ENCODE assay signal across 10 mouse cellular contexts in genomic region chr2:60354541-60355387, GRCm38 (mm10). TPM values are rescaled to one million over a fixed set of nuclear protein-coding genes. Genes with fewer than 3 reads are reported as not detected.
DNase-seq lines count a peak whose midpoint lies in the region; ATAC-seq and TF ChIP-seq lines count a peak whose summit lies in the region.
"Had no signal": no experiment of that assay in that cellular context is flagged by ENCODE, and none has a peak within 500 bp of the region (broad histone marks: within the 10 kb centered on the region; RNA-seq: fewer than 3 reads in every experiment).

No protein-coding gene starts in this region.

- no peak for TF ChIP-seq CTCF in MEL (IDR thresholded peaks at IDR 0.05 in 2 of 3, conservative IDR thresholded peaks at IDR 0.05 in 1 of 3; ENCODE audit: control insufficient read depth in 1 of 3, insufficient read depth in 1 of 3, low read depth in 2 of 3, low read length in 3 of 3, poor library complexity in 1 of 3, severe bottlenecking in 1 of 3)
- no peak for TF ChIP-seq CTCF in heart, postnatal 0 days (IDR thresholded peaks at IDR 0.05; ENCODE audit: low read depth)

- TF ChIP-seq EP300 in MEL (IDR thresholded peaks at IDR 0.05; ENCODE audit: low read depth in 1 of 2, low read length in 2 of 2), result peak in 1 of 2 experiments; percentile 49; a peak in 1 of 4 replicates
- TF ChIP-seq EP300 in heart, postnatal 0 days (IDR thresholded peaks at IDR 0.05; ENCODE audit: low read depth), result no peak

- peaks cover 7% of the 10 kb centered on the region; the same call in 1 of the 2 replicates for H3K4me1 ChIP-seq in forebrain, embryonic 14.5 days (ENCODE audit: control insufficient read depth, insufficient read depth, low read length)
- peaks cover 8% of the 10 kb centered on the region for H3K4me1 ChIP-seq in forebrain, embryonic 12.5 days
- peaks cover 0 to 11% of the 10 kb centered on the region in 2 experiments; a peak in 2 of 4 replicates for H3K4me1 ChIP-seq in MEL (ENCODE audit: control insufficient read depth in 1 of 2, insufficient read depth in 2 of 2, low read length in 2 of 2)
- peaks cover 20% of the 10 kb centered on the region for H3K4me1 ChIP-seq in heart, postnatal 0 days (ENCODE audit: control insufficient read depth, insufficient read depth)

- H3K79me2 ChIP-seq in MEL (ENCODE audit: control insufficient read depth, insufficient read depth, low read length, poor library complexity), result no peaks in the 10 kb centered on the region

- H3K36me3 ChIP-seq in forebrain, embryonic 14.5 days (ENCODE audit: control insufficient read depth, insufficient read depth, low read length), result no peaks in the 10 kb centered on the region
- H3K36me3 ChIP-seq in forebrain, embryonic 12.5 days (replicated peaks), result no peaks in the 10 kb centered on the region
- peaks cover 0 to 2% of the 10 kb centered on the region in 2 experiments; a peak in 2 of 4 replicates for H3K36me3 ChIP-seq in MEL (ENCODE audit: control insufficient read depth in 1 of 2, insufficient read depth in 2 of 2, low read length in 2 of 2)
- H3K36me3 ChIP-seq in heart, postnatal 0 days (replicated peaks; ENCODE audit: control insufficient read depth, insufficient read depth, low read length), result no peaks in the 10 kb centered on the region

- H3K9ac ChIP-seq in forebrain, embryonic 14.5 days (ENCODE audit: low read length), result no peak overlapping the region
- H3K9ac ChIP-seq in forebrain, embryonic 12.5 days, result no peak overlapping the region
- H3K9ac ChIP-seq in MEL (ENCODE audit: control insufficient read depth, low read depth, low read length, poor library complexity, severe bottlenecking), result no peak overlapping the region
- H3K9ac ChIP-seq in heart, postnatal 0 days (replicated peaks; ENCODE audit: low read depth, low read length), result no peak overlapping the region
- H3K9ac ChIP-seq: limb, embryonic 12.5 days had no signal

- H3K9me3 ChIP-seq in forebrain, embryonic 14.5 days (replicated peaks; ENCODE audit: control insufficient read depth, low read length), result no peaks in the 10 kb centered on the region
- no peaks in the 10 kb centered on the region for H3K9me3 ChIP-seq in forebrain, embryonic 12.5 days
- no peaks in the 10 kb centered on the region for H3K9me3 ChIP-seq in MEL (replicated peaks; ENCODE audit: insufficient read depth, low read length)
- H3K9me3 ChIP-seq in heart, postnatal 0 days (replicated peaks; ENCODE audit: control insufficient read depth, low read length), result no peaks in the 10 kb centered on the region
- H3K9me3 ChIP-seq: limb, embryonic 12.5 days had no signal

- no peak for TF ChIP-seq RAD21 in MEL (IDR thresholded peaks at IDR 0.05; ENCODE audit: low read depth, low read length)

- DNase-seq in forebrain, embryonic 14.5 days (ENCODE audit: low spot score), result no peak
- DNase-seq in MEL (ENCODE audit: low read depth, low spot score), result peak; percentile 88
- DNase-seq in heart, postnatal 0 days (ENCODE audit: low spot score), result no peak
- DNase-seq in lung, postnatal 36 days, result peak; percentile 20
- DNase-seq in left cerebral cortex, adult 18-20 months (ENCODE audit: low spot score in 2 of 2), result no peak
- DNase-seq in cerebellum, postnatal 10 days, result no peak
- DNase-seq in layer of hippocampus, postnatal 10 days (ENCODE audit: low spot score in 2 of 2), result no peak
- DNase-seq: right cerebral cortex, postnatal 4 days had no signal

- no peaks in the 10 kb centered on the region for H3K27me3 ChIP-seq in forebrain, embryonic 14.5 days (replicated peaks; ENCODE audit: control insufficient read depth, insufficient read depth, low read length)
- peaks cover 4% of the 10 kb centered on the region for H3K27me3 ChIP-seq in forebrain, embryonic 12.5 days
- H3K27me3 ChIP-seq in MEL (ENCODE audit: control insufficient read depth in 1 of 2, insufficient read depth in 2 of 2, low read length in 2 of 2), result no peaks in the 10 kb centered on the region
- no peaks in the 10 kb centered on the region for H3K27me3 ChIP-seq in heart, postnatal 0 days (ENCODE audit: control insufficient read depth, insufficient read depth, low read length)
- H3K27me3 ChIP-seq: limb, embryonic 12.5 days had no signal

- 59% methylated on average over 18 of the region's 18 CpGs for WGBS in forebrain, embryonic 14.5 days
- WGBS in forebrain, embryonic 12.5 days, result 61% methylated on average over 18 of the region's 18 CpGs
- 66% methylated on average over 18 of the region's 18 CpGs for WGBS in heart, postnatal 0 days

- TF ChIP-seq POLR2A in MEL (IDR thresholded peaks at IDR 0.05; ENCODE audit: control insufficient read depth in 1 of 2, insufficient read depth in 1 of 2, low read depth in 1 of 2, low read length in 2 of 2, poor library complexity in 1 of 2), result no peak

- H3K27ac ChIP-seq in forebrain, embryonic 14.5 days (ENCODE audit: low read depth, low read length), result no peak overlapping the region
- H3K27ac ChIP-seq in forebrain, embryonic 12.5 days, result no peak overlapping the region
- H3K27ac ChIP-seq in MEL (ENCODE audit: control insufficient read depth, low read depth, low read length), result no peak overlapping the region
- no peak overlapping the region for H3K27ac ChIP-seq in heart, postnatal 0 days (ENCODE audit: low read depth)
- H3K27ac ChIP-seq: limb, embryonic 12.5 days had no signal

- H3K4me3 ChIP-seq in forebrain, embryonic 14.5 days (ENCODE audit: low read depth, low read length), result 0 out of 2 replicates have a peak overlapping the region, but pooled peaks have one; percentile 2
- no peak overlapping the region for H3K4me3 ChIP-seq in forebrain, embryonic 12.5 days (replicated peaks)
- peak overlapping the region; percentile 17 to 44; a peak in 3 of 4 replicates for H3K4me3 ChIP-seq in MEL (ENCODE audit: control insufficient read depth in 1 of 2, insufficient read depth in 1 of 2, low read depth in 2 of 2, low read length in 2 of 2)
- H3K4me3 ChIP-seq in heart, postnatal 0 days (ENCODE audit: low read depth, low read length), result no peak overlapping the region
- H3K4me3 ChIP-seq: limb, embryonic 12.5 days had no signal

- ATAC-seq in forebrain, embryonic 14.5 days, result no peak
- ATAC-seq in forebrain, embryonic 12.5 days (ENCODE audit: low FRiP score), result no peak
- no peak for ATAC-seq in heart, postnatal 0 days (ENCODE audit: insufficient read depth, low read depth)

- peak overlapping the region; percentile 28; the same call in 1 of the 2 replicates for H3K4me2 ChIP-seq in forebrain, embryonic 14.5 days (ENCODE audit: low read length)
- H3K4me2 ChIP-seq in forebrain, embryonic 12.5 days, result no peak overlapping the region
- H3K4me2 ChIP-seq in heart, postnatal 0 days (ENCODE audit: low read depth, low read length), result peak overlapping the region; percentile 37
- H3K4me2 ChIP-seq: limb, embryonic 12.5 days had no signal

TF ChIP-seq in MEL, 35 proteins besides CTCF, POLR2A, EP300 and RAD21:
- TF ChIP-seq GATA1 (IDR thresholded peaks at IDR 0.05; ENCODE audit: low read depth, low read length) (peak; percentile 24; the same call in 1 of the 2 replicates), MYC (IDR thresholded peaks at IDR 0.05; ENCODE audit: low read depth, low read length) (0 out of 2 replicates have a peak, but pooled peaks have one; percentile 14), ZMIZ1 (IDR thresholded peaks at IDR 0.05; ENCODE audit: low read depth, low read length) (no peak), ELF1 (IDR thresholded peaks at IDR 0.05; ENCODE audit: low read depth, low read length) (peak; percentile 11; the same call in 1 of the 2 replicates), TBP (IDR thresholded peaks at IDR 0.05; ENCODE audit: low read depth, low read length) (0 out of 2 replicates have a peak, but pooled peaks have one; percentile 61)

RNA-seq across cellular contexts. Expression of gene Ly75, which starts 28.3 kb away (rescaled TPM):
- 0.41 and 0.78 TPM in 2 replicates for polyA plus RNA-seq in forebrain, embryonic 14.5 days (2014; fragmentation: Nextera tagmentation; extraction: Ambion mirVana)
- polyA plus RNA-seq in forebrain, embryonic 12.5 days (2016; fragmentation: Nextera tagmentation; extraction: Ambion mirVana), result 1.2 and 1.9 TPM in 2 replicates
- total RNA-seq in MEL (2012; rRNA removed), result 1.1 and 1.4 TPM in 2 replicates
- polyA plus RNA-seq in MEL (2012; ENCODE audit: insufficient read depth in 1 of 2, insufficient read length in 2 of 2, low read depth in 1 of 2, low replicate concordance in 2 of 2, missing spikeins in 1 of 2), result 1 to 10 TPM in 1 of 2 experiments, not detected in 1; 2.2 TPM
- 0.34 and 2.2 TPM in 2 replicates for total RNA-seq in heart, postnatal 0 days (2014; rRNA removed; ENCODE audit: low replicate concordance)
- polyA plus RNA-seq in heart, postnatal 0 days (2015; fragmentation: Nextera tagmentation; extraction: Ambion mirVana), result 0.62 and 0.64 TPM in 2 replicates
- total RNA-seq in left cerebral cortex, adult 18-20 months (2021), result under 1 TPM; 0.56 to 0.63 TPM
- total RNA-seq in layer of hippocampus, postnatal 10 days (2021), result 1 to 10 TPM; 7.2 to 7.3 TPM

Comparison
In these comparisons a context has a peak if more than half of its experiments do, and no peak if none do; other contexts are left out.
1. H3K4me3 ChIP-seq: peak in forebrain, embryonic 14.5 days (single experiment) and MEL (2 of 2); none in forebrain, embryonic 12.5 days (single experiment) and heart, postnatal 0 days (single experiment).
2. DNase-seq: peak in MEL (single experiment) and lung, postnatal 36 days (single experiment); none in forebrain, embryonic 14.5 days (single experiment), heart, postnatal 0 days (single experiment), left cerebral cortex, adult 18-20 months (0 of 2), cerebellum, postnatal 10 days (0 of 2) and layer of hippocampus, postnatal 10 days (0 of 2).